Mouse (Mus musculus) hematopoietic stem cell, adult 5-6 weeks (primary cell): ENCODE results near the gene Hoxd8. TPM values are rescaled to one million over a fixed set of nuclear protein-coding genes. Genes with fewer than 3 reads are reported as not detected.

Source experiments
- ATAC-seq, 2 experiments: fragments of 125-278 bp in 1 of 2; replicated peaks in 1 of 2; 2 replicates each; pipeline ENCODE4 v1.8.0; 2016 to 2017; ENCODE audit warnings: inconsistent platforms in 2 of 2, mild to moderate bottlenecking in 2 of 2, moderate number of reproducible peaks in 2 of 2, low read depth in 1 of 2, moderate TSS enrichment in 1 of 2; ENCODE audit not compliant: low FRiP score in 2 of 2, poor library complexity in 2 of 2, severe bottlenecking in 2 of 2, insufficient read depth in 1 of 2, low TSS enrichment in 1 of 2
- total RNA-seq: library from RNA; stranded (forward); fragments of 172-1452, 232-1000 nt; gene quantifications from 2 replicates; pipeline ENCODE4 v1.2.3, GENCODE M21; 2017

Gene Hoxd8
- total RNA-seq, 1 experiment from 2014 or later, result not detected

GRCm38 (mm10) chr2:74691995-74692807, 12.2 kb upstream of the Hoxd8 start:
- ATAC-seq, result no peak

- ATAC-seq, result no peak
Measured at GRCm38 (mm10) chr2:74692808-74693431, 11.5 kb upstream of the Hoxd8 start.

GRCm38 (mm10) chr2:74693432-74693827, 11.0 kb upstream of the Hoxd8 start:
- ATAC-seq, result no peak

GRCm38 (mm10) chr2:74694066-74694465, 10.3 kb upstream of the Hoxd8 start:
- no peak for ATAC-seq

- ATAC-seq, result no peak
Measured at GRCm38 (mm10) chr2:74695383-74695782, 9.0 kb upstream of the Hoxd8 start.

GRCm38 (mm10) chr2:74695813-74696430, 8.5 kb upstream of the Hoxd8 start:
- no peak for ATAC-seq

- ATAC-seq, result no peak
Measured at GRCm38 (mm10) chr2:74696442-74697335, 7.7 kb upstream of the Hoxd8 start.

GRCm38 (mm10) chr2:74697567-74698121, 6.8 kb upstream of the Hoxd8 start, which contains the start of gene Hoxd9:
Hoxd9 (plus strand) TSS chr2:74697727.
- ATAC-seq, result no peak

GRCm38 (mm10) chr2:74698201-74699052, 6.0 kb upstream of the Hoxd8 start:
- no peak for ATAC-seq

- no peak for ATAC-seq
Measured at GRCm38 (mm10) chr2:74699053-74699430, 5.4 kb upstream of the Hoxd8 start.

GRCm38 (mm10) chr2:74699664-74700545, 4.5 kb upstream of the Hoxd8 start:
- ATAC-seq, result no peak

- no peak for ATAC-seq
Measured at GRCm38 (mm10) chr2:74700546-74701112, 3.8 kb upstream of the Hoxd8 start.

GRCm38 (mm10) chr2:74701949-74702819, 2.2 kb upstream of the Hoxd8 start:
- peak in 1 of 2 experiments; percentile 43; a peak in 1 of 4 replicates for ATAC-seq

GRCm38 (mm10) chr2:74702820-74703219, 1.6 kb upstream of the Hoxd8 start:
- no peak for ATAC-seq
